Mouse (Mus musculus): ENCODE data around the gene Eef1akmt3.

DNA sequence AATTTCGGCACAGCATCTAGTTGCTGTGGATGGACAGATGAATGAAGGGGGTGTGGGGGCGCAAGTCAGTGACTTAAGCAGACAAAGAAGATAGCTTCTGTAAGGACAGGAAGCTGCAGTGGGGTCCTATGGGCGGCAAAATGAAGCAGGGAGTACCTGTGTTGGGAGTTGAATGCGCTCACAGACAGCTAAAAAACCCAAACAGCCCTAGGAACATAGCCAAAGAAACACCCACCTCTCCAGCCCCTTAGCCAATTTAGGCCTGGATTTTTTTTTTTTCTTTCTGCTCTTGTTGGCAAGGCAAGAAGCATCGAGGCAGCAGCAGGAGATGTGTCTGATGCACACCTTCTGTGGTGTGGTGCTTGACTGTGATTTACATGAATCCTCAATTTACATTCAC, 19.8 kb upstream of the Eef1akmt3 start:
- TF ChIP-seq POLR2A (IDR thresholded peaks at IDR 0.05; ENCODE audit: borderline replicate concordance, low read depth, low read length) (no peak), CTCF (IDR thresholded peaks at IDR 0.05; ENCODE audit: low read depth, low read length) (no peak)
